Mouse (Mus musculus): ENCODE measurements around the gene Mvd. TPM values are rescaled to one million over a fixed set of nuclear protein-coding genes. Genes with fewer than 3 reads are reported as not detected.
A peak's percentile ranks its signal among the peaks of the same experiment; 100 is the strongest.

The Mvd gene
- 27.1 and 34.4 TPM in 2 replicates for polyA plus RNA-seq (2014; fragmentation: Nextera tagmentation; extraction: Ambion mirVana)

DNA sequence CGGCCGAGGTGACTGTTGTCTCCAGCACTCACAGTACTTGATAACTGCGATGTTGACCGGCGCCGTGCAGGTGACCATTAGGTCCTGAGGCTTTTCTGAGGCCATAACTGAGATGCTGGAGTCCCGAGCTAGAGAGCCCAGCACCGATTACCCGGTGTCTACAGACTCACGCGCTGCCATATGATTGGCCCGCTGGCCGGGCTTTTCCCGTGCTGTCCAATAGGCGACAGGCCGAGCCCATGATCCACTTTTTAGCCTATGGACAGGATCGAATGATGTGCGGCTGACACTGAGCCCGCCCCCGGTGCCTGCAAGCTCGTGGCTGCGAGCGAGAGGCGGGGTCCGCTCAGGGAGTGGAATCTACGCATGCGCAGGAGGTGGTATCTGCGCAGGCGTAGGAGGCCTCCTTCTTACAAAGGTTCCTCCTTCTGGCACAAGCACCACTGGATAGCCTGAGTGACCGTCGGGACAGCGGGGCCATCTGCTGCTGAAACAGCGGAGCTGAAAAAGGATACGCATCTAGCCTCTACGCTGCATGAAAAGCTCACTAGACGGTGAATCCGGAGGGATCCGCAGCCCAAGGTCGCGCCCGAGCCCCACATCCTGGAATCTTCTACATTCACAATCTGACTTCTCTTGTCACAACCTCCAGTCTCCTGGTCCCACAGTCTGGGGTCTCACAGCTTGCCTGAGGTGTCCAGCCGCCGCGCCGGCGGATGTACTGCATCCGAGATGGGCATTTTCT, at the start of gene Mvd:
Mvd (minus strand) TSS at position 161 of the 745 bp plus-strand sequence.
- peaks cover 15% of the 10 kb centered on the region for H3K4me1 ChIP-seq (ENCODE audit: control insufficient read depth, insufficient read depth, low read length)
- no peaks in the 10 kb centered on the region for H3K27me3 ChIP-seq (replicated peaks; ENCODE audit: control insufficient read depth, insufficient read depth, low read length)
- DNase-seq (ENCODE audit: low spot score) (peak; percentile 100), ATAC-seq (ENCODE audit: low read depth) (peak; percentile 99)
- H3K27ac ChIP-seq (replicated peaks; ENCODE audit: low read depth, low read length) = peak within 1 kb of the TSS; percentile 91
- peak within 1 kb of the TSS; percentile 97 for H3K4me2 ChIP-seq (ENCODE audit: low read depth, low read length)
- under 1% methylated on average over 47 of the region's 47 CpGs for WGBS
- peak within 1 kb of the TSS; percentile 73 for H3K9ac ChIP-seq (ENCODE audit: low read depth, low read length)
- H3K36me3 ChIP-seq (ENCODE audit: control insufficient read depth, insufficient read depth, low read length) = 0 out of 2 replicates have a peak, but pooled peaks cover 7% of the 10 kb centered on the region
- peak within 1 kb of the TSS; percentile 56 for H3K4me3 ChIP-seq (ENCODE audit: low read depth, low read length)
- no peaks in the 10 kb centered on the region for H3K9me3 ChIP-seq (ENCODE audit: control insufficient read depth, low read length)

DNA sequence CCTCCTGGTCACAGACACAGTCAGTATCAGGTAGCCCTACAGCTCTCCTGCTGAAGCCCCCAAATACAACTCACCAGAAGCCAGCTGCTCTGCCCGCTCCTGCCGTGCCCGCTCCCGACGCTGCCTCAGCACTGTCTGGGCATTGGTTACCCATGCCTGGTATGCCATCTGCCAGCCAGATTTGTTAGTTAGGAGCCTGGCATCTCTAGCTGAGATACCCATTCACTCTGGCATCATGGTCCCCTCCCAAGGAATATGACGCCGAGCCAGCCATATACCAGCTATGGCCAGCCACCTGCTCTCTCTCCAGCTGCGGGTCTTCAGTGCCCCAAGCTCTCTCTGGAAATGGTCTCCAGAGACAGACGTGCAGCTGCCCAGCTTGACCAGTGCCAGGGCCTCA, 45.2 kb upstream of the Mvd start:
- 94% methylated on average over 9 of the region's 9 CpGs for WGBS
- H3K9me3 ChIP-seq (ENCODE audit: control insufficient read depth, low read length) = no peaks in the 10 kb centered on the region
- no peaks in the 10 kb centered on the region for H3K27me3 ChIP-seq (replicated peaks; ENCODE audit: control insufficient read depth, insufficient read depth, low read length)
- no peak overlapping the region for H3K9ac ChIP-seq (ENCODE audit: low read depth, low read length)
- H3K36me3 ChIP-seq (ENCODE audit: control insufficient read depth, insufficient read depth, low read length) = peaks cover 95% of the 10 kb centered on the region
- no peak overlapping the region for H3K4me3 ChIP-seq (ENCODE audit: low read depth, low read length)
- DNase-seq (ENCODE audit: low spot score) (no peak), ATAC-seq (ENCODE audit: low read depth) (no peak)
- no peak overlapping the region for H3K4me2 ChIP-seq (ENCODE audit: low read depth, low read length)
- no peaks in the 10 kb centered on the region for H3K4me1 ChIP-seq (ENCODE audit: control insufficient read depth, insufficient read depth, low read length)
- H3K27ac ChIP-seq (replicated peaks; ENCODE audit: low read depth, low read length) = no peak overlapping the region

DNA sequence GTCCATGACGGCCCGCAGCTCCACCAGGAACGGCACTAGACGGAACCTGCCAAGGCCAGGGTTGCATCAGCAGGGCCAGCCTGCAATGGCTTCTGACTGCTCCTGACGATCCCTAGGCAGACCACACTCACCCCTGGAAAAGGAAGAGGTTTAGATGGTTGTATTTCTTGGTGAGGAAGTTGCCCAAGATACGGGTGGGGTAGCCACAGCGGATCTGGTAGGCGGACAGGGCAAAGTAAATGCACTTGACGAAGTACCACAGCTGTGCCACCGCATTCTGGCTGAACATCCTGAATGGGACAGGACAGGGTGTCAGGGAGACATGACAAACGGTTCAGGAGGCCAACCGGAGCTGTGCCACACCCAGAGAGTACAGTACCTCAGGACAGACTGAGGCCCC, 41.6 kb upstream of the Mvd start:
- peaks cover 95% of the 10 kb centered on the region for H3K36me3 ChIP-seq (ENCODE audit: control insufficient read depth, insufficient read depth, low read length)

DNA sequence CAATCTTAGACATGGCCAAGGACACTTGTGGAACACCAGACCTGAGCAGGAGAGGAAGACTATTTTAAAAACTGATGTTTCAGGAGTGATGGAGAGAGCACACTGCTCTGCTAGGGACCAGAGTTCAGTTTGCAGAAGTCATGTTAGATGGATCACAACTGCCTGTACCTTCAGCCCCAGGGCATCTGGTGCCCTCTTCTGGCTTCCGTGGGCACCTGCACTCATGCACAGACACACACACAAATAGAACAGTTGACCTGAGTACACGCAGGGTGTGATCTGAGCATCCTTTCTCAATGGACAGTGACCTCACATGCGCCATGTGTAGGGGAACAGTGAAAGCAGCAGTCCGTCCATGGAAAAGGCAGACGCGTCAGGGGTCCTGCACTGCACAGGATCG, 40.7 kb upstream of the Mvd start:
- H3K9ac ChIP-seq (ENCODE audit: low read depth, low read length) = no peak overlapping the region
- no peaks in the 10 kb centered on the region for H3K9me3 ChIP-seq (ENCODE audit: control insufficient read depth, low read length)
- WGBS = 96% methylated on average over 7 of the region's 7 CpGs
- ATAC-seq (ENCODE audit: low read depth) (no peak), DNase-seq (ENCODE audit: low spot score) (no peak)
- no peak overlapping the region for H3K27ac ChIP-seq (replicated peaks; ENCODE audit: low read depth, low read length)
- H3K27me3 ChIP-seq (replicated peaks; ENCODE audit: control insufficient read depth, insufficient read depth, low read length) = no peaks in the 10 kb centered on the region
- H3K4me1 ChIP-seq (ENCODE audit: control insufficient read depth, insufficient read depth, low read length) = no peaks in the 10 kb centered on the region
- H3K36me3 ChIP-seq (ENCODE audit: control insufficient read depth, insufficient read depth, low read length) = peaks cover 95% of the 10 kb centered on the region
- H3K4me2 ChIP-seq (ENCODE audit: low read depth, low read length) = no peak overlapping the region
- H3K4me3 ChIP-seq (ENCODE audit: low read depth, low read length) = no peak overlapping the region

More for the DNA sequence above, 41.6 kb upstream of the Mvd start:
- WGBS = 92% methylated on average over 12 of the region's 12 CpGs
- DNase-seq (ENCODE audit: low spot score) (no peak), ATAC-seq (ENCODE audit: low read depth) (no peak)
- no peaks in the 10 kb centered on the region for H3K4me1 ChIP-seq (ENCODE audit: control insufficient read depth, insufficient read depth, low read length)
- H3K27me3 ChIP-seq (replicated peaks; ENCODE audit: control insufficient read depth, insufficient read depth, low read length) = no peaks in the 10 kb centered on the region
- no peak overlapping the region for H3K9ac ChIP-seq (ENCODE audit: low read depth, low read length)
- H3K27ac ChIP-seq (replicated peaks; ENCODE audit: low read depth, low read length) = no peak overlapping the region
- H3K4me2 ChIP-seq (ENCODE audit: low read depth, low read length) = no peak overlapping the region
- H3K9me3 ChIP-seq (ENCODE audit: control insufficient read depth, low read length) = no peaks in the 10 kb centered on the region
- no peak overlapping the region for H3K4me3 ChIP-seq (ENCODE audit: low read depth, low read length)

DNA sequence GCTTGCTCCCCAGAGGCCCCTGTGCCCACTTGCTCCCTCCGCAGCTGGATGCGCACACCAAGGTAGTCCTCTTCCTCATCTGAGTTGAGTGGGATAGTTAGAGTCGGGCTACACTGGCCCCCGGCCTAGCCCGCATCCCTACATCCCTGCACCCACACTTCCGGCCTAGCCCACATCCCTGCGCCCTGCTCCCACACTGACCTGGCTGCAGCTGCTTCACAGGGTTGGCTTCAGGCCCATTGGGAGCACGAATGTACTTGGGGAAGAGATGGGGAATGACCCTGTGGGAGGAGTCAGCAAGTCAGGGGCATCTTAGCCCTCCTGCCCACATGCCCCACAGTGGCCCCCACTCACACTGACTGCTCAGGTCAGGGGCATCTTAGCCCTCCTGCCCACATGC, 39.2 kb upstream of the Mvd start:
- DNase-seq (ENCODE audit: low spot score) (no peak), ATAC-seq (ENCODE audit: low read depth) (no peak)
- Histone ChIP-seq H3K4me3 (ENCODE audit: low read depth, low read length) (no peak overlapping the region), H3K36me3 (ENCODE audit: control insufficient read depth, insufficient read depth, low read length) (peaks cover 94% of the 10 kb centered on the region), H3K27me3 (replicated peaks; ENCODE audit: control insufficient read depth, insufficient read depth, low read length) (no peaks in the 10 kb centered on the region), H3K27ac (replicated peaks; ENCODE audit: low read depth, low read length) (no peak overlapping the region), H3K9me3 (ENCODE audit: control insufficient read depth, low read length) (no peaks in the 10 kb centered on the region), H3K4me1 (ENCODE audit: control insufficient read depth, insufficient read depth, low read length) (no peaks in the 10 kb centered on the region), H3K9ac (ENCODE audit: low read depth, low read length) (no peak overlapping the region), H3K4me2 (ENCODE audit: low read depth, low read length) (no peak overlapping the region)
- 100% methylated on average over 5 of the region's 8 CpGs for WGBS

DNA sequence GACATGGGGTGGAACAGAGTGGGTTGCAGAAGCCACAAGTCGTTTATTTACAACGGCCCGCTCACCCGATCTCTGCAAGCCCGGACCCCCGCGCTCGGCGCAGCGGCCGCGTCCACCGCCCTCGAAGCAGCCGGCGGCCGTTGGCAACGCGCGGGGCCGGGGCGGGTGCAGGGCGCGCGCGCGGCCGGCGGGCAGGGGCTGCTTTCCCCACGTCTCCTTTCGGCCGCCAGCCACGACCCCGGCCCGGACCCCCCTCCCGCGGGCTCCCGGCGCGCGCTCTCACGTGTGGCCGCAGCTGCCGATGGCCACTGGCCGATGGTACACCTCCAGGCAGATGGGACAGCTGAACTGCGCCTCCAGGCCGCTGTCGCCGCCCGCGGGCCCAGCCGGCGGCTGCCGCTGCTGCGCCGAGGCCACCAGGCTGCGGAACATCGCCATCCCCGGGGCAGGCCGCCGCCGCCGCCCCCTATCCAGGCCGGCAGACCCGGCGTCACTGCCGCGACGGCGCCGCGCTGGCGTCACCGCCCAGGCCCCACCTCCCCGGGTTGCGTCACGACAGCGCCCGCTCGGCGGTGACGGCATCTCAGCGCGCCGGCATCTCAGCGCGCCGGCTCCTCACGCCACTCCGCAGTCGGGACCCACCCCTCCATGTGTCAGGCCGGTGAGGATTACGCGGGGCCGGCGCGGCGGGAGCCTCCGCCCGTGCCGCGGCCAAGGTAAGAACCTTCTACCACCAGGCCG, 32.5 kb upstream of the Mvd start, which contains the start of the genes Rnf166 and Ctu2:
Rnf166 (minus strand) TSS at position 485 of the 741 bp plus-strand sequence.
Ctu2 (plus strand) TSS at position 564 of the 741 bp plus-strand sequence.
- WGBS = 2% methylated on average over 30 of the region's 103 CpGs
- DNase-seq (ENCODE audit: low spot score) = peak; percentile 91
- H3K27ac ChIP-seq (replicated peaks; ENCODE audit: low read depth, low read length) = peak within 1 kb of the TSS; percentile 81
- peak within 1 kb of the TSS; percentile 94 for H3K9ac ChIP-seq (ENCODE audit: low read depth, low read length)
- peak within 1 kb of the TSS; percentile 99 for H3K4me3 ChIP-seq (ENCODE audit: low read depth, low read length)
- H3K36me3 ChIP-seq (ENCODE audit: control insufficient read depth, insufficient read depth, low read length) = peaks cover 40% of the 10 kb centered on the region
- H3K4me2 ChIP-seq (ENCODE audit: low read depth, low read length) = peak within 1 kb of the TSS; percentile 80
- no peaks in the 10 kb centered on the region for H3K27me3 ChIP-seq (replicated peaks; ENCODE audit: control insufficient read depth, insufficient read depth, low read length)
- H3K9me3 ChIP-seq (ENCODE audit: control insufficient read depth, low read length) = no peaks in the 10 kb centered on the region
- ATAC-seq (ENCODE audit: low read depth) = peak; percentile 94
- H3K4me1 ChIP-seq (ENCODE audit: control insufficient read depth, insufficient read depth, low read length) = peaks cover 11% of the 10 kb centered on the region

DNA sequence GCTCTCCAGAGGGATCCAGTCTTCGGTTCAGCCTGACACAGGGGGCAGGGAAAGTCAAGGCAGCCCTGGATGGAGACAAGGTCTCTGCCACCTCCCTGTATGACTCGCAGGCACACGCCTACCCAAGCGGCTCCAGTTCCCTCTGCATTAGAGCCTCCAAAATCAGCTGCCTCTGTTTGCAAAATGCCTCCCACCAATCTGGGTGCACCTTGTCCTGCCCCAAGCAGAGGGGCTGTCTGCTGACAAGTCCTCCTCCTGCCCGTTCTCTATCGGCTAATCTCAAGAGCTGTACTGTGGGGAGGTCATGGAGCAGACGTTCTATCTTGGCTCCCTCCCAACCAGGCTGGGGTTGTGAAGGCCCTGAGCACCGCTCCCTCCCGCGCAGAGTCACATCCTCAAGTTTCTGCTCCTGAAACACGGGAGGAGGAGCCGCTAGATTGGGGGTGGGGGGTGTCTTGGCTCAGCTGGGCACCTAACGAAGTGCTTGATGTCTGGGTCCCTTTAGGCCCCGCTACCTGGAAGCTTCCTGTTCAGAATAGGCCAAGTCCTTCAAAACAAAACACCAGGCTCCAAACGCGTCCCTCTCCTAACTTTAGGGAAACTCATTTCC, 31.8 kb upstream of the Mvd start:
- no peak for ATAC-seq (ENCODE audit: low read depth)

DNA sequence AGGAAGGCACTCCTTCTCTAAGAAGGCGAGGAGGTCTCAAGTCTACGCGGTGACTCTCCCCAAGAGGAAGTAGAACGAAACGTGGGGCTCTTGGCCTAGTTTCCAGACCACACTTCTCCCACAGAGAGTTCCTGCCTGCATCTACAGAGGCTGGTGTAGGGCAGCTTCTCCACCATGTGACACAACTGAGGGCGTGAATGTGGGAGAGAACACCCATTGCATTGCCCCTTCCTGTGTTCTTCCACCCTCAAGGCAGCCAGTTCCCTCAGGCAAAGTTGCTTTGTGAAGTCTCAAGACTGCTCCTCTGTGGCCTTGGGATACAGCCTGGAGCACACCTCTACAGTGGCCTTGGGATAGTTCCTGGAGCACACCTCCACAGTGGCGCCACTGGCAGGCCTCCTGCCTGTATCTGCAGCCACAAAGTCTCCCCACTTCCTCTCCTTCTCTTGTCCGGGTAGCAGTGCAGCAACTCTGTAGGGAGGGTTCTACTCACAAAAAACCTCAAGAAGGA, 30.7 kb upstream of the Mvd start:
- 88% methylated on average over 8 of the region's 8 CpGs for WGBS
- peaks cover 34% of the 10 kb centered on the region for H3K36me3 ChIP-seq (ENCODE audit: control insufficient read depth, insufficient read depth, low read length)

More for the DNA sequence above, 31.8 kb upstream of the Mvd start:
- H3K4me3 ChIP-seq (ENCODE audit: low read depth, low read length) = peak overlapping the region; percentile 99
- no peaks in the 10 kb centered on the region for H3K9me3 ChIP-seq (ENCODE audit: control insufficient read depth, low read length)
- peaks cover 43% of the 10 kb centered on the region for H3K36me3 ChIP-seq (ENCODE audit: control insufficient read depth, insufficient read depth, low read length)
- H3K27ac ChIP-seq (replicated peaks; ENCODE audit: low read depth, low read length) = peak overlapping the region; percentile 81; the same call in 1 of the 2 replicates
- peak; percentile 50 for DNase-seq (ENCODE audit: low spot score)
- WGBS = 7% methylated on average over 14 of the region's 16 CpGs
- H3K9ac ChIP-seq (ENCODE audit: low read depth, low read length) = peak overlapping the region; percentile 94
- H3K4me2 ChIP-seq (ENCODE audit: low read depth, low read length) = peak overlapping the region; percentile 72
- H3K4me1 ChIP-seq (ENCODE audit: control insufficient read depth, insufficient read depth, low read length) = peaks cover 11% of the 10 kb centered on the region
- no peaks in the 10 kb centered on the region for H3K27me3 ChIP-seq (replicated peaks; ENCODE audit: control insufficient read depth, insufficient read depth, low read length)

More for the DNA sequence above, 30.7 kb upstream of the Mvd start:
- no peak overlapping the region for H3K9ac ChIP-seq (ENCODE audit: low read depth, low read length)
- no peak overlapping the region for H3K4me2 ChIP-seq (ENCODE audit: low read depth, low read length)
- ATAC-seq (ENCODE audit: low read depth) = no peak
- no peaks in the 10 kb centered on the region for H3K27me3 ChIP-seq (replicated peaks; ENCODE audit: control insufficient read depth, insufficient read depth, low read length)
- H3K4me1 ChIP-seq (ENCODE audit: control insufficient read depth, insufficient read depth, low read length) = peaks cover 11% of the 10 kb centered on the region
- 0 out of 2 replicates have a peak overlapping the region, but pooled peaks have one; percentile 99 for H3K4me3 ChIP-seq (ENCODE audit: low read depth, low read length)
- no peaks in the 10 kb centered on the region for H3K9me3 ChIP-seq (ENCODE audit: control insufficient read depth, low read length)
- no peak for DNase-seq (ENCODE audit: low spot score)
- no peak overlapping the region for H3K27ac ChIP-seq (replicated peaks; ENCODE audit: low read depth, low read length)

Measured in embryonic facial prominence, embryonic 14.5 days (tissue).